Mouse (Mus musculus) forelimb bud, embryonic 11.5 days (tissue): ENCODE measurements around the gene Dync1i1.
A peak's percentile ranks its signal among the peaks of the same experiment; 100 is the strongest.

Source experiments
- DNase-seq: peaks from one replicate; pipeline ENCODE4 v3.0.0-alpha.2; 2012; ENCODE audit warnings: low read depth, low spot score

Gene Dync1i1

GRCm38 (mm10) chr6:5966806-5967445 lies 241.5 kb downstream of the Dync1i1 start:
- DNase-seq, result no peak

- no peak for DNase-seq
Measured at GRCm38 (mm10) chr6:5967545-5967944, 242.1 kb downstream of the Dync1i1 start.

GRCm38 (mm10) chr6:5969613-5970012 lies 244.2 kb downstream of the Dync1i1 start:
- DNase-seq, result no peak

GRCm38 (mm10) chr6:5976241-5976640 lies 250.8 kb downstream of the Dync1i1 start:
- DNase-seq, result no peak

- no peak for DNase-seq
Measured at GRCm38 (mm10) chr6:5977238-5977920, 251.9 kb downstream of the Dync1i1 start.

- no peak for DNase-seq
Measured at GRCm38 (mm10) chr6:5991243-5991642, 265.8 kb downstream of the Dync1i1 start.

GRCm38 (mm10) chr6:5991817-5992755 lies 266.6 kb downstream of the Dync1i1 start:
- no peak for DNase-seq

GRCm38 (mm10) chr6:5993056-5993455 lies 267.6 kb downstream of the Dync1i1 start:
- DNase-seq, result no peak

GRCm38 (mm10) chr6:5997535-5997934 lies 272.1 kb downstream of the Dync1i1 start:
- no peak for DNase-seq

- DNase-seq, result no peak
Measured at GRCm38 (mm10) chr6:6002061-6002460, 276.6 kb downstream of the Dync1i1 start.

- DNase-seq, result no peak
Measured at GRCm38 (mm10) chr6:6004756-6005485, 279.5 kb downstream of the Dync1i1 start.

- DNase-seq, result peak; percentile 91
Measured at GRCm38 (mm10) chr6:6005762-6006431, 280.5 kb downstream of the Dync1i1 start.

GRCm38 (mm10) chr6:6011364-6011763 lies 285.9 kb downstream of the Dync1i1 start:
- no peak for DNase-seq

GRCm38 (mm10) chr6:6015616-6016015 lies 290.2 kb downstream of the Dync1i1 start:
- no peak for DNase-seq

- DNase-seq, result peak; percentile 72
Measured at GRCm38 (mm10) chr6:6016931-6017330, 291.5 kb downstream of the Dync1i1 start.

GRCm38 (mm10) chr6:6023976-6024375 lies 298.5 kb downstream of the Dync1i1 start:
- DNase-seq, result no peak

GRCm38 (mm10) chr6:6027664-6028063 lies 302.2 kb downstream of the Dync1i1 start:
- DNase-seq, result no peak

- no peak for DNase-seq
Measured at GRCm38 (mm10) chr6:6038773-6039550, 313.5 kb downstream of the Dync1i1 start.

GRCm38 (mm10) chr6:6046729-6047424 lies 321.4 kb downstream of the Dync1i1 start:
- no peak for DNase-seq

GRCm38 (mm10) chr6:6052696-6053095 lies 327.3 kb downstream of the Dync1i1 start:
- no peak for DNase-seq
